Mouse (Mus musculus) kidney, adult 8-10 months (tissue): Measurements from ENCODE around the gene Xpo5.

Experiments used
- DNase-seq, 2 experiments: peaks; one replicate each; pipeline ENCODE4 v3.0.0; 2022

Gene Xpo5

GRCm38 (mm10) chr17:46206676-46207075, 4.1 kb downstream of the Xpo5 start:
- peak in 1 of 2 experiments; percentile 46 for DNase-seq

GRCm38 (mm10) chr17:46210550-46210949, 8.0 kb downstream of the Xpo5 start:
- DNase-seq = peak in 1 of 2 experiments; percentile 30

GRCm38 (mm10) chr17:46221601-46222000, 19.0 kb downstream of the Xpo5 start:
- DNase-seq = no peak

- no peak for DNase-seq
These were observed 25.0 kb downstream of the Xpo5 start for GRCm38 (mm10) chr17:46227576-46227975.

- no peak for DNase-seq
These were observed 33.5 kb downstream of the Xpo5 start for GRCm38 (mm10) chr17:46236067-46236466.

- no peak for DNase-seq
These were observed 34.5 kb downstream of the Xpo5 start for GRCm38 (mm10) chr17:46237079-46237478.

- no peak for DNase-seq
These were observed 34.9 kb downstream of the Xpo5 start for GRCm38 (mm10) chr17:46237480-46237879.

- no peak for DNase-seq
These were observed 37.0 kb downstream of the Xpo5 start for GRCm38 (mm10) chr17:46239516-46240114.

GRCm38 (mm10) chr17:46241471-46241870, 38.9 kb downstream of the Xpo5 start:
- no peak for DNase-seq

- no peak for DNase-seq
These were observed 39.7 kb downstream of the Xpo5 start for GRCm38 (mm10) chr17:46242274-46242673.

- DNase-seq = no peak
These were observed 40.4 kb downstream of the Xpo5 start for GRCm38 (mm10) chr17:46242993-46243392.

- DNase-seq = peak in 1 of 2 experiments; percentile 56
These were observed 41.0 kb downstream of the Xpo5 start for GRCm38 (mm10) chr17:46243624-46244023.

GRCm38 (mm10) chr17:46244579-46244978, 42.0 kb downstream of the Xpo5 start:
- DNase-seq = no peak

GRCm38 (mm10) chr17:46247512-46248188, 45.1 kb downstream of the Xpo5 start, which contains the start of the genes Polr1c and Yipf3:
Polr1c (minus strand) TSS chr17:46248054.
Yipf3 (plus strand) TSS chr17:46248080.
- peak; percentile 95 to 96 for DNase-seq

GRCm38 (mm10) chr17:46248189-46248522, 45.6 kb downstream of the Xpo5 start:
- no peak for DNase-seq

- DNase-seq = no peak
These were observed 48.6 kb downstream of the Xpo5 start for GRCm38 (mm10) chr17:46251174-46251573.

GRCm38 (mm10) chr17:46252571-46253451, 50.2 kb downstream of the Xpo5 start:
- DNase-seq = no peak

GRCm38 (mm10) chr17:46253452-46254084, 51.0 kb downstream of the Xpo5 start, which contains the start of gene Lrrc73:
Lrrc73 (plus strand) TSS chr17:46253531.
- peak; percentile 85 to 92 for DNase-seq

GRCm38 (mm10) chr17:46254106-46254505, 51.5 kb downstream of the Xpo5 start:
- no peak for DNase-seq

GRCm38 (mm10) chr17:46255147-46255546, 52.6 kb downstream of the Xpo5 start:
- no peak for DNase-seq

- DNase-seq = no peak
These were observed 55.9 kb downstream of the Xpo5 start for GRCm38 (mm10) chr17:46258279-46259053.

GRCm38 (mm10) chr17:46259675-46260074, 57.1 kb downstream of the Xpo5 start:
- DNase-seq = no peak
